Mouse (Mus musculus): ENCODE results near the gene Acacb. TPM values are rescaled to one million over a fixed set of nuclear protein-coding genes. Genes with fewer than 3 reads are reported as not detected.

Gene Acacb
- polyA plus RNA-seq, 1 experiment, result 3.0 TPM

DNA sequence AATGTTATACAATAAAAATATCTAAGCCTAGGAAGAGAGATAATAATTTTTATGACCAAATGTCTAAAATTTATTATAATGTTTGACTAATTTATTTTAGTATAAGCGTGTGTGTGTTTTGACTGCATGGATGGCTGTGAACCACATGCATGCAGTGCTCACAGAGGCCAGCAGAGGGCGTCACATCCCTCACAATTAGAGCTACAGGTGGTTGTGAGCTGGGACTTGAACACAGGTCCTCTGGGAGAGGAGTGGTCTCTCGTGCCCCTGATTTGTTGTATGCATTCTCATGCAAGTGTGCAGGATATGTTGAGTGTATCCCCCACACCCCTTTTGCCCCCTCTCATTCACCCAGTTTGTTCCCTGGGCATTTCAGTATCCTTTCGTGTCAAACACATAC is 139.8 kb downstream of the Acacb start:
- H3K27me3 ChIP-seq (ENCODE audit: control insufficient read depth, insufficient read depth, low read length), result no peaks in the 10 kb centered on the region
- no peak overlapping the region for H3K27ac ChIP-seq (ENCODE audit: control insufficient read depth, insufficient read depth, low read depth, low read length)
- no peak overlapping the region for H3K4me3 ChIP-seq (ENCODE audit: control insufficient read depth, low read depth, low read length)
- TF ChIP-seq CTCF (IDR thresholded peaks at IDR 0.05; ENCODE audit: control insufficient read depth, insufficient read depth, insufficient replicate concordance, low read depth, low read length) (peak; percentile 94), POLR2A (IDR thresholded peaks at IDR 0.05; ENCODE audit: control insufficient read depth, low read depth, low read length) (no peak)
- H3K4me1 ChIP-seq (ENCODE audit: control insufficient read depth, insufficient read depth, low read length), result no peaks in the 10 kb centered on the region; the same call in 1 of the 2 replicates
- H3K36me3 ChIP-seq (ENCODE audit: control insufficient read depth, insufficient read depth, low read length), result no peaks in the 10 kb centered on the region

DNA sequence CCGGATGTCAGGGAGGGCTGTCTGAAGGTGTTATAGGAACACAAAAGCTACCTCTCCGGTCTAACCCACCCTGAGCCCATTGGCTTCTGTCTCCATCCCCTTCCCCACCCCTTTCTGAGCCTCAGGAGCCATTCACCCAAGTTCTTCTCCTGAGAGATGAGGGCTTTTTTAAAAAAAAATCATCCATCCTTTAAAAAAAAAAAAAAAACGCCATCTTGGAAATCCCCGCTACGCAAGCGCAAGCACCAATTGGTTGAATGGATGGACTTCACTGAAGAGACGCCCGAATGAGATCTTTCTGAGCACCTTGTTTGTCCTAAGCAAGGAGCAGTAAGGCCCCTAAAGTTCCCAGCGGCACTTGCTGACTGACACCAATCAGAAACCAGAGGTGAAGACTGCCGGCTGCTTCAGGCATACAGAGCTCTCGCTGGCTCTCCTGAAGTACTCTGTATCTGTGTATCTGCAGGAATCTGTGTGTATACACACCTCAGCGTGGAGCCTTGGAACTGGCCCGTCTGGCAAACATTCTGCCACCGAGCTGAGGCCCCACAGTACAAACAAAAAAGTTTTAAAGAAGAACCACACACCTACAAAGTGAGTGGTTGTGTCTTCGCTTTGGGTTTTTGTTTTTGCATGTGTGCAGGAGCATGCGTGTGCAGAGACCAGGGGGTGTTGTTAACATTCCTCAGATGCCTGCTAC is 140.7 kb downstream of the Acacb start:
- H3K27me3 ChIP-seq (ENCODE audit: control insufficient read depth, insufficient read depth, low read length), result no peaks in the 10 kb centered on the region
- no peaks in the 10 kb centered on the region; the same call in 1 of the 2 replicates for H3K4me1 ChIP-seq (ENCODE audit: control insufficient read depth, insufficient read depth, low read length)
- no peak overlapping the region for H3K4me3 ChIP-seq (ENCODE audit: control insufficient read depth, low read depth, low read length)
- no peaks in the 10 kb centered on the region for H3K36me3 ChIP-seq (ENCODE audit: control insufficient read depth, insufficient read depth, low read length)
- no peak overlapping the region for H3K27ac ChIP-seq (ENCODE audit: control insufficient read depth, insufficient read depth, low read depth, low read length)
- TF ChIP-seq CTCF (IDR thresholded peaks at IDR 0.05; ENCODE audit: control insufficient read depth, insufficient read depth, insufficient replicate concordance, low read depth, low read length) (no peak), POLR2A (IDR thresholded peaks at IDR 0.05; ENCODE audit: control insufficient read depth, low read depth, low read length) (no peak)

DNA sequence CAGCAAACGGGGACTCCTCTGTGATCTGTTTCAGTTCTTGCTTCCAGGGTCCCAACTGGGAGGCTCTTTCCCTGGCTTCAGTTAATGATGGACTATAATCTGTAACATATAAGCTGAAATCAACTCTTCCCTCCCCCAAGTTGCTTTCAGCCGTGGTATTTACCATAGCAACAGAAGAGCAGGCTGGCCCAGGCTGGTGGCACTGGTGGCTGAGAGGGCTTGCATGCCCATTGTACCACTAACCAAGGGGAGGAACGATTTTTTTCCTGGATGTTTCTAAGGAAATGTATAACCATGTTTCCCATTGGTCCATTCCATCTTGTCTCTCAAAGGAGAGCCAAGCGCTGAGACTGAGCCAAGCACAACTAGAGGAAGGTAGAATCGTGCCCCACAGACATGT is 142.1 kb downstream of the Acacb start:
- no peak overlapping the region for H3K27ac ChIP-seq (ENCODE audit: control insufficient read depth, insufficient read depth, low read depth, low read length)
- H3K4me3 ChIP-seq (ENCODE audit: control insufficient read depth, low read depth, low read length), result no peak overlapping the region
- no peaks in the 10 kb centered on the region; the same call in 1 of the 2 replicates for H3K4me1 ChIP-seq (ENCODE audit: control insufficient read depth, insufficient read depth, low read length)
- H3K27me3 ChIP-seq (ENCODE audit: control insufficient read depth, insufficient read depth, low read length), result no peaks in the 10 kb centered on the region
- H3K36me3 ChIP-seq (ENCODE audit: control insufficient read depth, insufficient read depth, low read length), result no peaks in the 10 kb centered on the region
- no peak for TF ChIP-seq POLR2A (IDR thresholded peaks at IDR 0.05; ENCODE audit: control insufficient read depth, low read depth, low read length)
- TF ChIP-seq CTCF (IDR thresholded peaks at IDR 0.05; ENCODE audit: control insufficient read depth, insufficient read depth, insufficient replicate concordance, low read depth, low read length), result no peak

DNA sequence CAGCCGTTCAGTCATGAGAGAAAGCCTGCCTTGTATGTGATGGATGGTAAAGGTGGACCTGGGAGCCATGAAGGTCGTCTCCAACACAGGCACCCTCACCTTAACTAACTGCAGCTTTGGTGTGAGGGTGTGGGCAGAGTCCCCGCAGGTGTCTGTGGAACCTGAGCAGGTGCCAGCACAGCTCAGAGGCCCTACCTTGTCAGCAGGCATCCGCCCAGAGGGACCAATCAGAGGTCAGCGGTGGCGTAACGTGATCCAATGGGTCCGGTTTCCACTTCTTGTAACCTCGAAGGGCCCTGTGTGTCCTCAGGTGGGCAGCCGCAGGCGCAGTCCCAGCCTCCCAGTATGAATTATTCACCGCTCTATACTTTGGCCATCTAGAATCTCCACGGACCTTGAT is 142.5 kb downstream of the Acacb start, which contains the start of gene Myo1h:
Myo1h (plus strand) TSS at position 293 of the 400 bp plus-strand sequence.
- TF ChIP-seq POLR2A (IDR thresholded peaks at IDR 0.05; ENCODE audit: control insufficient read depth, low read depth, low read length), result no peak
- no peak for TF ChIP-seq CTCF (IDR thresholded peaks at IDR 0.05; ENCODE audit: control insufficient read depth, insufficient read depth, insufficient replicate concordance, low read depth, low read length)
- H3K4me3 ChIP-seq (ENCODE audit: control insufficient read depth, low read depth, low read length), result no peak within 1 kb of the TSS
- H3K36me3 ChIP-seq (ENCODE audit: control insufficient read depth, insufficient read depth, low read length), result no peaks in the 10 kb centered on the region
- no peak within 1 kb of the TSS for H3K27ac ChIP-seq (ENCODE audit: control insufficient read depth, insufficient read depth, low read depth, low read length)
- H3K27me3 ChIP-seq (ENCODE audit: control insufficient read depth, insufficient read depth, low read length), result no peaks in the 10 kb centered on the region
- no peaks in the 10 kb centered on the region; the same call in 1 of the 2 replicates for H3K4me1 ChIP-seq (ENCODE audit: control insufficient read depth, insufficient read depth, low read length)

DNA sequence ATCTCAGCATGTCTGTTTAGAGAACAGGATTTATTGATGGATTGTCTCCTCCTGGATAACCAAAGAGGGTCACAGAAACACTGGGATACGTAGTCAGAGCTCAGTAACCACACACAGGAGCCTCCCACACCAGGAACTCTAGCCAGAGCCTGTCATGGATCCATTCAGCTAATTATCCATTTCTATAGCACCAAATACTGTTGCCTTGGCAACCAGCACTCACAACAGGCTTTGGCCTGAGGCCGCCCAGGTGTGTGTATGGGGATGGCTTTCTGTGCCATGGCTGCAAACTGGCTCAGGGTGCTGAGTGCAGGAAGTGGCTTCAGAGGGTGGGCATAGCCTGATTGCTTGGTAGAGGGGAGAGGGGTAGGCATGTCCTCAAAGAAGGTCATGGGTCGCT is 143.7 kb downstream of the Acacb start:
- Histone ChIP-seq H3K27me3 (ENCODE audit: control insufficient read depth, insufficient read depth, low read length) (no peaks in the 10 kb centered on the region), H3K4me3 (ENCODE audit: control insufficient read depth, low read depth, low read length) (no peak overlapping the region), H3K27ac (ENCODE audit: control insufficient read depth, insufficient read depth, low read depth, low read length) (no peak overlapping the region), H3K4me1 (ENCODE audit: control insufficient read depth, insufficient read depth, low read length) (no peaks in the 10 kb centered on the region; the same call in 1 of the 2 replicates), H3K36me3 (ENCODE audit: control insufficient read depth, insufficient read depth, low read length) (no peaks in the 10 kb centered on the region)
- TF ChIP-seq POLR2A (IDR thresholded peaks at IDR 0.05; ENCODE audit: control insufficient read depth, low read depth, low read length) (no peak), CTCF (IDR thresholded peaks at IDR 0.05; ENCODE audit: control insufficient read depth, insufficient read depth, insufficient replicate concordance, low read depth, low read length) (no peak)

DNA sequence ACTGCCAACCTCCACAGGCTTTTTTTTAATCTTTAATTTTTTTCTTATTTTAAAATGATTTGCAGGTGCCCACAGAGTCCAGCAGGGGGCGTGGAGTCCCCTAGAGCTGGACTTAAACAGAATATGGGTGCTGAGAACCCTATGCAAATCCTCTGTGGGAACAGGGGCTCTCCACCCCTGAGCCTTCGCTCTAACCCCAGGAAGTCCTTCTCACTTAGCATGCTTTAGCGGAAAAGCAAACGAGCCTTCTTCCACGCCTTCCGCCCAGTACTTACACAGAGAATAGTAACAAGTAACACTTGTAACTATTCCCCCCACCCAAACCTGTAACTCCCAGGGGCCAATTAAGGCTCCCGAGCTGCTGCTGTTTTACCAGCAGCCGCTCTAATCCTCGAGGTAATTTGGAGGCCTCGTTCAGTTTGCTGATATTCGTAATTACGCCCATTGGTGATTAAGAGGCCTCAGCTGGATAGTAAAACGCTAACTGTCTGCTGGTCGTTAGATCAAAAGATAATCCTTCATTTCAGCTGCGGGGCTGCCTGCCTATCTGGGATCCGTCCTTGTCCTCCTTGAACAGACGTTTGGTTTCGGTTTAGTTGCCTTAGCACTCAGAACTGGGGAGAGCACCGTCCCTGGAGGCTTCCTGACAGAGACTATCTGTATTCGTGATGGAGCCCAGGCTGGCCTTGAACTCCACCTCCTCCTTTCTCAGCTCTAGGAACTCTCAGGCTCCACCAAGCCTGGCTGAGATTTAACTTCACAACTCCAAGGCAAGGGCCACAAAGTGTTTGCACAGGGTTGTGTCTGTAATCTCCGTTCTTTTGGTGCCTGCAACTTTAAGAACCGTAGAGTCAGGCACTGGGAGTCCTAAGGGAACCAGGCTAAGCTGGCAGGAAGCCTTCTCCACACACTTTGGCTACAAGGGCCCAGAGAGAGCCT is 150.6 kb downstream of the Acacb start:
- no peaks in the 10 kb centered on the region for H3K36me3 ChIP-seq (ENCODE audit: control insufficient read depth, insufficient read depth, low read length)
- no peaks in the 10 kb centered on the region for H3K27me3 ChIP-seq (ENCODE audit: control insufficient read depth, insufficient read depth, low read length)
- H3K4me1 ChIP-seq (ENCODE audit: control insufficient read depth, insufficient read depth, low read length), result no peaks in the 10 kb centered on the region; the same call in 1 of the 2 replicates
- no peak overlapping the region for H3K4me3 ChIP-seq (ENCODE audit: control insufficient read depth, low read depth, low read length)
- TF ChIP-seq POLR2A (IDR thresholded peaks at IDR 0.05; ENCODE audit: control insufficient read depth, low read depth, low read length) (no peak), CTCF (IDR thresholded peaks at IDR 0.05; ENCODE audit: control insufficient read depth, insufficient read depth, insufficient replicate concordance, low read depth, low read length) (0 out of 2 replicates have a peak, but pooled peaks have one; percentile 10)
- H3K27ac ChIP-seq (ENCODE audit: control insufficient read depth, insufficient read depth, low read depth, low read length), result no peak overlapping the region

Data from testis, adult 2 months (tissue).